Mouse (Mus musculus) midbrain, embryonic 13.5 days (tissue): ENCODE measurements at regions not wholly inside any gene's neighbourhood (a gene's known extent, or its start where the extent isn't known, plus 50 kb on each side); places are given as distances from the start of the nearest gene placed in this dataset.

Experiments
- ATAC-seq: fragments of 200-750 bp; cut with Nextera tagmentation; 2 replicates; pipeline ENCODE4 v1.8.0; 2017; ENCODE audit warnings: mild to moderate bottlenecking, moderate TSS enrichment, moderate library complexity
- H3K27ac ChIP-seq: fragments of 300-500 bp; sonication (generic); 2 replicates; pipeline ENCODE4 v1.5.1; 2015; ENCODE audit warnings: inconsistent platforms, mild to moderate bottlenecking, moderate library complexity
- H3K27me3 ChIP-seq: fragments of 300-500 bp; sonication (generic); 2 replicates; pipeline ENCODE4 v1.6.1; 2015; ENCODE audit warnings: mild to moderate bottlenecking, inconsistent platforms
- H3K36me3 ChIP-seq: fragments of 300-500 bp; sonication (generic); 2 replicates; pipeline ENCODE4 v1.6.1; 2015; ENCODE audit warnings: mild to moderate bottlenecking, inconsistent platforms
- H3K4me1 ChIP-seq: fragments of 300-500 bp; sonication (generic); replicated peaks from 2 replicates; pipeline ENCODE4 v1.6.1; 2015; ENCODE audit warnings: inconsistent platforms
- H3K4me2 ChIP-seq: fragments of 300-500 bp; sonication (generic); replicated peaks from 2 replicates; pipeline ENCODE4 v1.6.1; 2015; ENCODE audit warnings: moderate library complexity, mild to moderate bottlenecking, inconsistent platforms
- H3K4me3 ChIP-seq: fragments of 300-500 bp; sonication (generic); replicated peaks from 2 replicates; pipeline ENCODE4 v1.5.1; 2015; ENCODE audit warnings: mild to moderate bottlenecking, inconsistent platforms
- H3K9ac ChIP-seq: fragments of 300-500 bp; sonication (generic); replicated peaks from 2 replicates; pipeline ENCODE4 v1.6.1; 2015; ENCODE audit warnings: mild to moderate bottlenecking, inconsistent platforms
- H3K9me3 ChIP-seq: fragments of 300-500 bp; sonication (generic); 2 replicates; pipeline ENCODE4 v1.6.1; 2016; ENCODE audit warnings: mild to moderate bottlenecking, inconsistent platforms
- WGBS: fragments of 180-500 bp; shearing (Covaris S2); methylation state at CpG from one replicate; pipeline ENCODE4 v1.1.7; 2015; 5-methylcytosine and 5-hydroxymethylcytosine counted together

DNA sequence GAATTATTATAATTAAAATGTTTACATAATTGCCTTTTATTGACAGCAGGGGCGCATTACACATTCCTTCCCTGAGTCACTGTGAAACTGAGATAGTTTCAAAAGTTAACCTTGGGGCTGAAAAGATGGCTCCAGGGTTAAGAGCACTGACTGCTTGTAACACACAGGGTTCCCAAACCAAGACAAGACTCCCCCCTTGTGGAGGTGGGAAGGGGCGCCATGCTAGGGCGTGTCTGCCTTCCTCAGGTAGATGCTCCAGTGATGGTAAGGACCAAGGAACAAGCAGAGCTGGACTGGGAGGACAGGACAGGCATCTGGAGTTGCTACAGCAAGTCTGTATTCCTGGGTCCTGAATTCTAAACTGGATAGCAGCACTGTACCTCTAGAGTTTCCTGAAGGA, 351.9 kb downstream of the Tbc1d22a start:
- Histone ChIP-seq H3K36me3 (no peaks in the 10 kb centered on the region), H3K27me3 (no peaks in the 10 kb centered on the region), H3K4me1 (no peaks in the 10 kb centered on the region), H3K4me2 (no peak overlapping the region), H3K27ac (no peak overlapping the region), H3K9me3 (no peaks in the 10 kb centered on the region), H3K9ac (no peak overlapping the region), H3K4me3 (no peak overlapping the region)
- 93% methylated on average over 3 of the region's 3 CpGs for WGBS
- ATAC-seq = no peak

DNA sequence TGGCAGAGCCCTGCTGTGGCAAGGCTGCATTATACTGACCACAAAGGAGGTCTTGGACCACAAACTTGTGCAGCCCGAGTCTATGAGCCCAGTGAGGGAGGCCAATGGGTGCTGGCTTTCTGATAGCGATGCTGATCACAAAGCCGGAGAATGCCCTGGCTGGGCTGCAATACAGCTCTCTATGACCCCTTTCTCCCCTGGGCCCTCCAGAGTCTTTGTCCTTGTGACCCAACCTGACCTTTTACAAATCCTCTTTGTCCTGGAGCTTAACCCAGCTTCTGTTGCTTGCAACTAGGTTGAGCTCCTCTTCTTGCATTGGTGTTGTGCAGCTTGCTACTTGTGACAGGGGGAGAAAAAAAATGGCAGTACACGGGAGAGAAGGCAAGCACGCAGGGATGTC, 360.1 kb downstream of the Tbc1d22a start:
- Histone ChIP-seq H3K4me2 (no peak overlapping the region), H3K9me3 (no peaks in the 10 kb centered on the region), H3K27ac (no peak overlapping the region), H3K27me3 (no peaks in the 10 kb centered on the region), H3K9ac (no peak overlapping the region), H3K4me3 (no peak overlapping the region), H3K36me3 (no peaks in the 10 kb centered on the region), H3K4me1 (peaks cover 9% of the 10 kb centered on the region)
- 4% methylated on average over 5 of the region's 5 CpGs for WGBS
- ATAC-seq = no peak

DNA sequence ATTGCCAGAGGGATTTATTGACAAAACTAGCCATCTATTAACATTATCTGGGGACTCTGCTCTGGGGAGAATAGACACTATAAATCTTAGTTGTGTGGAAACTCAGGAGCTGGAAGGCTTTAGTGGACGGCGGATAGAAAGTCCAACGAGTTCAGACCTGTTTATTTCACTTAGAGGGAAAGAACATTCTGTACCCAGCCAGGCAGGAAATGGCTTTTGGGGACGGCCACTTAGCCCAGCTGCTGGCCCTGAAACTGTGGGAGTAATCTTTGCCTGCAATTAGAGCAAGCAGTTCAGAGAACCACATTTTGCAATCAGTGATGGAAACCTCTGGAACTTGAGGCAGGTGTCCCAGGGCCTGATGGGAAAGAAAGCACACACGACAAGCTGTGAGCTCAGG, 362.4 kb downstream of the Tbc1d22a start:
- no peak for ATAC-seq
- 78% methylated on average over 5 of the region's 5 CpGs for WGBS
- Histone ChIP-seq H3K4me2 (no peak overlapping the region), H3K4me3 (no peak overlapping the region), H3K27me3 (no peaks in the 10 kb centered on the region), H3K36me3 (no peaks in the 10 kb centered on the region), H3K27ac (no peak overlapping the region), H3K9ac (no peak overlapping the region), H3K9me3 (no peaks in the 10 kb centered on the region), H3K4me1 (peaks cover 9% of the 10 kb centered on the region)

DNA sequence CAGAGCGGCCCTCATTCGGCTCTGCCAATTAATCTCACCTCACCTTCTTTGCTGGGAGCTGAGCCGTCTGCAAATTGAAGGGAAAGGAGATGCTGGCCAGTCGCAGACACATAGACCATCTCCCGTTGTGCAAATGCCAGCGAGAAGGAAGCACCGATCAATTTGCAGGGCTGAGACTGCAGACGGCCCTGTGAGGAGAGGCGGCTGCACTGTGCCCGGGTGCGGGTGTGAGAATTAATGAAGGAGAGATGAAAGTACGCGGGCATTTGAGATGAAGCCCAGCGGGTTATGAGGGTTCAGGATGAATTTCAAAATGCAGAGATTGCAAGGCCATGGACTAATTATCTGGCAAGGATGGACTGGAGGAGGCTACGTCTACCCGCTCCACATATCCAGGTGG, 364.4 kb downstream of the Tbc1d22a start:
- Histone ChIP-seq H3K27me3 (no peaks in the 10 kb centered on the region), H3K4me2 (no peak overlapping the region), H3K27ac (no peak overlapping the region), H3K4me1 (peaks cover 9% of the 10 kb centered on the region), H3K4me3 (no peak overlapping the region), H3K9ac (no peak overlapping the region), H3K36me3 (no peaks in the 10 kb centered on the region), H3K9me3 (no peaks in the 10 kb centered on the region)
- ATAC-seq = no peak
- 88% methylated on average over 16 of the region's 16 CpGs for WGBS

DNA sequence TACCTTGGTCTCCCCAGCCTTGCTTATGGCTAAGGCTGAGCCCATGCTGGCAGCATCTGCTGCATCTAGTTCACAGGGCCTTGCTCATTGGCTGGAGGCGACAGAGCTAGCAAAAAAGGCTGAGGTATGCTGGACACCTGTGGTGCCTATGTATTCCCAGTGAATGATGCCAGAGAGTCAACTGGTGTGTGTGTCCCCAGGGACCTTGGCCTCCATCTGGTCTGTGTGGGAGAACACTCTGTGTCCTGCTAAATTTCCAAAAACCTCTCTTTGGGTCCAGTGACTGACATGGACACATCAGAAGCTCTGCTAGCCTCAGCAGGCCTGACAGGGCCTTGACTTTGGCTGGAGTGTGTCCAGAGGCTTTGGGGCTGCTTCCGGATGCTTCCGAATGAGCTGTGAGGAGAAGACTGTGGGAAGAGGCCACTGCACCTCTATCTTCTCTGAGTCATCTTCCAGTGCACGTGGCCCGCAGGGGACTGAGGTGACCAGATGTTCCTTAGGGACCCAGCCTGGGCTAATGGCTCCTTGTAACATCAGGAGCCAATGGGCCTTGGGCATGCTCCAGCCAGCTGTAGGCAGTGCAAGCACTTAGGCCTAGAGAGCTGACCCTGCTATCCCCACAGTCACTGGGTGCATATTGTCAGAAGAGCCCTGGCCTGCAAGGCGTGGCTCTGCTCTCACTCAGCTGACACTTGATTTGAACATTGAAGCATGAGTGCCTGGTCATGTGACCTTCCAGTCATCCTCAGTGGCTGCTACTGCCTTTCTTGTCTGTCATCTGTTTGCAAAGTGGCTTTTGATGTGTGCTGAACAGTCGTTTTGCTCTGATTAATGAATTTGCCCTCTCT, 368.2 kb downstream of the Tbc1d22a start:
- Histone ChIP-seq H3K4me2 (no peak overlapping the region), H3K4me3 (no peak overlapping the region), H3K27me3 (no peaks in the 10 kb centered on the region), H3K36me3 (no peaks in the 10 kb centered on the region), H3K4me1 (no peaks in the 10 kb centered on the region), H3K9ac (no peak overlapping the region), H3K27ac (no peak overlapping the region), H3K9me3 (no peaks in the 10 kb centered on the region)
- 85% methylated on average over 7 of the region's 7 CpGs for WGBS
- no peak for ATAC-seq

DNA sequence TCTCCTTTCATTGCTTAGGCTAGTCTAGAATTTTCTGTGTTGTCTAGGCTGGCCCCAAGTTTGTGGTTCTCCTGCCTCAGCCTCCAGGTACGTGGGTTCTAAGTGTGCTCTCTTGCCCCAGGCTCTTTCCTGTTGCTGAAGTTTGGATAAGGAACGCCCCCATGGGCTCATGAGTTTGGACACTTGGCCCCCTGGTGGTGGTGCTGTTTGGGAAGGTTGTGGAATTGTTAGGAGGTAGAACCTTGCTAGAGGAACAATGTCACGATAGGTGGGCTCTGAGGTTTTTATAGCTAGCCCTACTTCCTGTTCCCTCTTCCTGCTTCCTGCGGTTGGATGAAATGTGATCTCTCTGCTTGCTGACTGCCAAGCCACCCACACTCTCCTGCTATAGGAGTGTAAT, 371.5 kb downstream of the Tbc1d22a start:
- H3K9ac ChIP-seq = no peak overlapping the region
- WGBS = 86% methylated on average over 4 of the region's 4 CpGs
- no peaks in the 10 kb centered on the region for H3K27me3 ChIP-seq
- no peak overlapping the region for H3K27ac ChIP-seq
- no peak overlapping the region for H3K4me3 ChIP-seq
- no peak overlapping the region for H3K4me2 ChIP-seq
- H3K9me3 ChIP-seq = no peaks in the 10 kb centered on the region
- H3K4me1 ChIP-seq = 0 out of 2 replicates have a peak, but pooled peaks cover 9% of the 10 kb centered on the region
- ATAC-seq = no peak
- no peaks in the 10 kb centered on the region for H3K36me3 ChIP-seq

DNA sequence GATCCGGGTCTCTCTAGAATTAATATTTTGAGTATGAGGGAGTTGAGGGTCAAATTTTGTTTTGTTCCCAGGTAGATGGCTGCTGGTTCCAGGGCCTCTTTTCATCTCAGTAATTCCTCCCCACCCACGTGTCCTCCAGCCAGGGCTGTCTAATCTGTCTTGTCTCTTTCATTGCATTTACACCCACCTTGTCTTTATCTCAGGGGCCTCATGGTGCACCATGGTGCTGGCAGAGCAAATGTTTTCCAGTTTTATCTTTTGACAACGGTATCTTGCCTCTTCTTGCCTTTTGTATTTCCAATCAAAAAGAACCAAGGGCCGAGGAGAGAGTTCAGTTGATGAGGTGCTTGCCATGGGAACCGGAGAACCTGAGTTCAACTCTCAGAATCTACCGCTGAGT, 372.9 kb downstream of the Tbc1d22a start:
- ATAC-seq = no peak
- WGBS = 87% methylated on average over 6 of the region's 6 CpGs
- no peaks in the 10 kb centered on the region for H3K9me3 ChIP-seq

DNA sequence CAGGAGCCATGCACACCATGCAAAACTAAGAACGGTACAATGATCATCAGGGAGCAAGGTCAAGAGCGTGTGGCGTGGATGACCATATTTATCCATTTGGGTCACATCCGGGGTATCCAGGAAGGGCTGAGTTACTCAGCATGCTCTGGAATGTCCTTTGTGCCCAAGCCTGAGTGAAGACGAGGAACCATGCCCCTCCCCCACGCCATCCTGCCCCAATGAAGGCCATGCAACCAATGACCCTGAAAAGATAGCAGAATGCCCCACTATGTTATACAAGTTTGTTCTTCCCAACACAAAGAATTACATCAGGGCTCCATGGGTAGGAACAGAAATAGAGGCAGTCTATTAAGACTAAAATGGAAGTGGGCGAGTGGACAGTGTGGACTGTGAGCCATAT, 375.8 kb downstream of the Tbc1d22a start:
- Histone ChIP-seq H3K36me3 (no peaks in the 10 kb centered on the region), H3K4me1 (0 out of 2 replicates have a peak, but pooled peaks cover 9% of the 10 kb centered on the region), H3K9ac (no peak overlapping the region), H3K9me3 (no peaks in the 10 kb centered on the region), H3K4me3 (no peak overlapping the region), H3K27ac (no peak overlapping the region), H3K27me3 (no peaks in the 10 kb centered on the region), H3K4me2 (no peak overlapping the region)
- WGBS = 72% methylated on average over 7 of the region's 7 CpGs
- ATAC-seq = no peak

More for the DNA sequence above, 372.9 kb downstream of the Tbc1d22a start:
- no peak overlapping the region for H3K9ac ChIP-seq
- H3K4me3 ChIP-seq = no peak overlapping the region
- no peak overlapping the region for H3K27ac ChIP-seq
- H3K27me3 ChIP-seq = no peaks in the 10 kb centered on the region
- no peak overlapping the region for H3K4me2 ChIP-seq
- H3K4me1 ChIP-seq = 0 out of 2 replicates have a peak, but pooled peaks cover 9% of the 10 kb centered on the region
- H3K36me3 ChIP-seq = no peaks in the 10 kb centered on the region

DNA sequence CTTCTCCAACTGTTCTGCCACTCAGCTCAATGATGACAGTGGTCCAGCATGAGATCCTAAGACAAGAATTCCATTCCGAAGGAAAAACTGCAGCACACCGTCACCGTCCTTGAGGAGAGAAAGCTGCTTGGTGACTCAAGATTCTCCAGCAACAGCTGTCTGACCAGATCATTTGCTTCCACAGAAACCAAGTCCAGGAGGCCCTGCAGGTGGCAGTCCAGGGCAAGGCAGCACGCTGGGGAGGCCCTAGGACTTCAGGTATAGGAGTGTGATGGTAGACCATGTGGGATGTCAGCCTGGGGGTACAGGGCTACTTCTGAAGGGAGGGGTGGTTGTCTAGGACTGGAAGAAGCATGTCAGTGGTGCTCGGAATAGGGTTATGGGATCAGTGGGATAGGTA, 376.6 kb downstream of the Tbc1d22a start:
- ATAC-seq = no peak
- Histone ChIP-seq H3K27me3 (no peaks in the 10 kb centered on the region), H3K36me3 (no peaks in the 10 kb centered on the region), H3K9me3 (no peaks in the 10 kb centered on the region), H3K4me3 (no peak overlapping the region), H3K27ac (no peak overlapping the region), H3K4me2 (no peak overlapping the region), H3K9ac (no peak overlapping the region), H3K4me1 (0 out of 2 replicates have a peak, but pooled peaks cover 9% of the 10 kb centered on the region)
- 74% methylated on average over 5 of the region's 5 CpGs for WGBS

DNA sequence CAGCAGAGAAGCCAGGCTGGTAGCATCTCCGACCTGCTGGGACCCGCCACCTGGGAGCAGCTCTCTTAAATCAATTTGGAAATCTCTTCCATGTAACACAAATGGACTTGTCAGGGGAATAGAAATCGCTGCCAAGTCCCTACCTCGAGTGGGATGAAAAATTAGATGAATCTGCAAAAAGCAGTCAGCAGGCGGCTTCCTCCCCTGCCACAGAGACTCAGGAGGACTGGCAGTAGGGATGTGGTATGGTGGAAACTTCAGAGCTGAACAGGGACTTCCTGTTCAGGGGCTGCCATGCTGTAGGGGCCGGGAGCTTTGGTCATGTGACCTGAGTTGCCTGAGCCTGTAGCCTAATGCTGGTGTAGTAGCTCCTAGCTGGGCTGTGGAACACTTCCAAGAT, 379.1 kb downstream of the Tbc1d22a start:
- peaks cover 18% of the 10 kb centered on the region for H3K4me1 ChIP-seq
- 75% methylated on average over 6 of the region's 6 CpGs for WGBS
- H3K36me3 ChIP-seq = no peaks in the 10 kb centered on the region
- no peak overlapping the region for H3K4me3 ChIP-seq
- H3K27ac ChIP-seq = no peak overlapping the region
- H3K4me2 ChIP-seq = no peak overlapping the region
- no peaks in the 10 kb centered on the region for H3K27me3 ChIP-seq
- ATAC-seq = no peak
- H3K9ac ChIP-seq = no peak overlapping the region
- H3K9me3 ChIP-seq = no peaks in the 10 kb centered on the region

DNA sequence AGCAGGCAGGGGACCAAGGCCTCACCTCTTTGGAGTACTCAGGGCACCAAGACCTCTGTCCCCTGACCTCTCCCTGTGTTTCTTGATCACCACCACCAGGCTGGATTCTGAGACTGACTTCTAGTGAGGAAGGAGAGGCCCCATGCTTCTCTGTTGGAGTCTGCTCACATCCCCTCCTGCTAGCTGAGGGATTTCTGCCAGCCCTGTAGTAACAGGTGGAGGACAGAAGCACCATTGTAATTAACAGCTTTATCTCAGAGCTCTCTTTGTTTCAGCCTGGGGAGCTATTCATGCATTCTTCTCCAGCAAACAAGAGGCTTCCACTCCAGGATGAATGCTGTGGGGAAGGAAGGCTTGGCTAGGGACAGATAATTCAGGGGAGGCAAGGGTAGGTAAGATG, 392.2 kb downstream of the Tbc1d22a start:
- no peaks in the 10 kb centered on the region for H3K27me3 ChIP-seq
- H3K4me2 ChIP-seq = no peak overlapping the region

DNA sequence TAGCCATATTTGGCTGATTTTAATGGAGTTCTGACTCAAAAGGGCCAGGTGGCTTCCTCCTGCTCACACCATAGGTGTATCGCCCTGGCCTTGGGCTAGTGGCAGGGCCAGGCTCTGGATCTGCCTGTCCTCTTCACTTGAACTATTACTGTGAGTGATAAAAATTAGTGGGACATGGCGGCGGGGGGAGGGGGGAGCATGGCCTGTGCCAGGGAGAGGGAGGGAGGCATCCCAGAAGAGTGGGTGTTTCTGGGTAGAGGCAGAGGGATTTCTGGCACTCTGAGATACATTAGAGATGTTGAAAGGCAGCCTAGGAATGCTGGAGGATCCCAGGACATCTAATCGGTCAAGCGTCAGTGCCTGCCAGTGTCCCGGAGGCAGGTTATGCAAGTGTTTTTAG, 395.4 kb downstream of the Tbc1d22a start:
- Histone ChIP-seq H3K4me3 (no peak overlapping the region), H3K27me3 (no peaks in the 10 kb centered on the region), H3K4me2 (no peak overlapping the region), H3K9ac (no peak overlapping the region), H3K36me3 (no peaks in the 10 kb centered on the region), H3K9me3 (no peaks in the 10 kb centered on the region), H3K4me1 (peaks cover 5% of the 10 kb centered on the region; the same call in 1 of the 2 replicates), H3K27ac (no peak overlapping the region)
- 90% methylated on average over 6 of the region's 6 CpGs for WGBS
- ATAC-seq = no peak

More for the DNA sequence above, 392.2 kb downstream of the Tbc1d22a start:
- ATAC-seq = no peak
- no peaks in the 10 kb centered on the region for H3K9me3 ChIP-seq
- H3K4me1 ChIP-seq = peaks cover 5% of the 10 kb centered on the region; the same call in 1 of the 2 replicates
- no peak overlapping the region for H3K9ac ChIP-seq
- no peak overlapping the region for H3K27ac ChIP-seq
- H3K4me3 ChIP-seq = no peak overlapping the region
- H3K36me3 ChIP-seq = no peaks in the 10 kb centered on the region

DNA sequence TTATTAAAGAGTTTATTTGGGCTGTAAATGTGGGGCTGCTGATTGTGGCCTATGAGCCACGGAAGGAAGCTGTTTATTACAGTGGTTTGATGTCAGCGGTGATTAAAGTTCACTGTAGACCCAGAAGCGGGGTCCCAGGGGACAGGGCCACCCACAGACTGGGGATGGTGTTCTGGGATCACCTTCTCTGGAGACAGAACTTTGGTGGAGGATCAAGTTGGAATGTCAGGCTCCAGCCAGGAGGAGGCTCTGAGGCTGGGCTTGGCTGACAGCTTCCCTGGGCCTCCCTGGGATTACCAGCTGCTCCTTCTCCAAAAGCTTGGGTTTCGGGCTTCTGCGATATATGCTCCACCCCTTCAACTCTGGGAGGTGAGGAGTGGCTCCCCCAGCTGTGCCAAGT, 417.1 kb downstream of the Tbc1d22a start:
- H3K27me3 ChIP-seq = no peaks in the 10 kb centered on the region
- H3K9me3 ChIP-seq = no peaks in the 10 kb centered on the region
- no peaks in the 10 kb centered on the region for H3K36me3 ChIP-seq
- ATAC-seq = no peak
- H3K4me1 ChIP-seq = no peaks in the 10 kb centered on the region
- H3K4me3 ChIP-seq = no peak overlapping the region
- H3K4me2 ChIP-seq = no peak overlapping the region
- H3K9ac ChIP-seq = no peak overlapping the region
- H3K27ac ChIP-seq = no peak overlapping the region
- WGBS = 86% methylated on average over 5 of the region's 5 CpGs
